Mouse (Mus musculus): ENCODE measurements around the gene Tapbp.
A peak's percentile ranks its signal among the peaks of the same experiment; 100 is the strongest.

Tapbp gene

GRCm38 (mm10) chr17:33948090-33948904, 32.6 kb downstream of the Tapbp start:
- no peak for DNase-seq

- no peak for DNase-seq
Measured at GRCm38 (mm10) chr17:33948905-33949537, 33.3 kb downstream of the Tapbp start.

GRCm38 (mm10) chr17:33950131-33950625, 34.5 kb downstream of the Tapbp start:
- no peak for DNase-seq

- peak; percentile 81 to 90 for DNase-seq
Measured at GRCm38 (mm10) chr17:33951021-33951946, 35.6 kb downstream of the Tapbp start, which contains the start of gene B3galt4. TSS of gene B3galt4 (minus strand) at chr17:33951488.

GRCm38 (mm10) chr17:33952015-33952414, 36.3 kb downstream of the Tapbp start:
- peak in 1 of 2 experiments; percentile 4 for DNase-seq

GRCm38 (mm10) chr17:33952879-33953278, 37.2 kb downstream of the Tapbp start:
- no peak for DNase-seq

GRCm38 (mm10) chr17:33953310-33953709, 37.6 kb downstream of the Tapbp start:
- DNase-seq, result no peak

GRCm38 (mm10) chr17:33953961-33954565, 38.4 kb downstream of the Tapbp start:
- no peak for DNase-seq

- no peak for DNase-seq
Measured at GRCm38 (mm10) chr17:33954646-33955554, 39.2 kb downstream of the Tapbp start.

- DNase-seq, result peak; percentile 95 to 97
Measured at GRCm38 (mm10) chr17:33955555-33956214, 40.0 kb downstream of the Tapbp start, which contains the start of the genes Vps52 and Rps18. TSS of gene Vps52 (plus strand) at chr17:33955812. TSS of gene Rps18 (minus strand) at chr17:33956001.

- no peak for DNase-seq
Measured at GRCm38 (mm10) chr17:33956336-33956735, 40.6 kb downstream of the Tapbp start.

GRCm38 (mm10) chr17:33957493-33957892, 41.8 kb downstream of the Tapbp start:
- no peak for DNase-seq

- no peak for DNase-seq
Measured at GRCm38 (mm10) chr17:33958451-33958850, 42.8 kb downstream of the Tapbp start.

- DNase-seq, result no peak
Measured at GRCm38 (mm10) chr17:33959135-33959534, 43.4 kb downstream of the Tapbp start.

GRCm38 (mm10) chr17:33959948-33960347, 44.2 kb downstream of the Tapbp start:
- DNase-seq, result no peak

- DNase-seq, result no peak
Measured at GRCm38 (mm10) chr17:33962876-33963275, 47.2 kb downstream of the Tapbp start.

- DNase-seq, result no peak
Measured at GRCm38 (mm10) chr17:33965082-33965845, 49.6 kb downstream of the Tapbp start.

- DNase-seq, result no peak
Measured at GRCm38 (mm10) chr17:33965846-33966550, 50.3 kb downstream of the Tapbp start.

GRCm38 (mm10) chr17:33968489-33968888, 52.8 kb downstream of the Tapbp start:
- peak; percentile 86 to 89 for DNase-seq

All from kidney, postnatal 36 days (tissue).